Mouse (Mus musculus) spleen, adult 2 months (tissue): ENCODE data around the gene Thop1.
"Not testable (repeated sequence)": the region's sequence is repeated elsewhere in the genome, so short reads cannot be mapped to it uniquely, and the experiment has no call there.

ENCODE experiments used
- CTCF ChIP-seq: fragments of 200-500 bp; IDR thresholded peaks from 2 replicates; pipeline ENCODE4 v1.5.1; 2011; ENCODE audit warnings: mild to moderate bottlenecking, inconsistent platforms; ENCODE audit not compliant: insufficient read depth, insufficient read length, insufficient replicate concordance; ENCODE audit errors: extremely low read depth
- POLR2A ChIP-seq: fragments of 200-500 bp; IDR thresholded peaks from 2 replicates; pipeline ENCODE4 v1.6.1; 2011; ENCODE audit warnings: low read depth, low read length, inconsistent platforms

DNA sequence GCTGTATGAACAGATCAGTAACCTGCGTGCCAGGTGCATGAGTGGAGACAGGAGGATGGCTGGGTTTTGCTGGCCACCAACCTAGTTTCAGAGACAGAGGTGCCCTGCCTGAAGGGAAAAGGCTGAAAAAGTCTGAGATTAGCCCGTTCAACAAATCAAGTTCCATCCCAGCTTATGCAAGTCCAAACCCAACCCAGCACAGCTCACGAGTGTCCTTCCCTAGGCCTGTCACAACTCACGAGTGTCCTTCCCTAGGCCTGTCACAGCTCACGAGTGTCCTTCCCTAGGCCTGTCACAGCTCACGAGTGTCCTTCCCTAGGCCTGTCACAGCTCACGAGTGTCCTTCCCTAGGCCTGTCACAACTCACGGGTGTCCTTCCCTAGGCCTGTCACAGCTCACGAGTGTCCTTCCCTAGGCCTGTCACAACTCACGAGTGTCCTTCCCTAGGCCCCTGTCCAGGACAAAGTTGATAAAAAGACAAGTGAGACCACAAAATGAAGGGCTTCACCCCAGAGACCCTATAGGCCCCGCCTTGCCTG, 14.0 kb upstream of the Thop1 start:
- TF ChIP-seq POLR2A, CTCF: not testable (repeated sequence)
